Comparison of ENCODE assay signal across 13 mouse cellular contexts in genomic region chr2:169474418-169475112, GRCm38 (mm10).
DNase-seq lines count a peak whose midpoint lies in the region; ATAC-seq lines count a peak whose summit lies in the region.
"Had no signal": no experiment of that assay in that cellular context is flagged by ENCODE, and none has a peak within 500 bp of the region (broad histone marks: within the 10 kb centered on the region; RNA-seq: fewer than 3 reads in every experiment).

No protein-coding gene starts in this region.

- H3K4me3 ChIP-seq in hindbrain, embryonic 11.5 days (ENCODE audit: low read depth, low read length) = no peak overlapping the region
- no peak overlapping the region for H3K4me3 ChIP-seq in neural tube, embryonic 14.5 days (ENCODE audit: low read depth, low read length)
- H3K4me3 ChIP-seq: embryonic facial prominence, embryonic 12.5 days; intestine, embryonic 15.5 days; megakaryocyte, embryonic 14.5 days had no signal

- ATAC-seq in hindbrain, embryonic 11.5 days (ENCODE audit: low FRiP score) = no peak
- no peak; the same call in 1 of the 2 replicates for ATAC-seq in neural tube, embryonic 14.5 days (ENCODE audit: low read depth)
- ATAC-seq: intestine, embryonic 15.5 days had no signal

- H3K9me3 ChIP-seq in hindbrain, embryonic 11.5 days (ENCODE audit: control insufficient read depth, low read length) = no peaks in the 10 kb centered on the region
- no peaks in the 10 kb centered on the region for H3K9me3 ChIP-seq in neural tube, embryonic 14.5 days (ENCODE audit: control insufficient read depth, low read length)
- H3K9me3 ChIP-seq: intestine, embryonic 15.5 days had no signal

- H3K36me3 ChIP-seq in hindbrain, embryonic 11.5 days (ENCODE audit: control insufficient read depth, insufficient read depth, low read length) = no peaks in the 10 kb centered on the region
- H3K36me3 ChIP-seq in neural tube, embryonic 14.5 days (ENCODE audit: control insufficient read depth, insufficient read depth, low read length) = no peaks in the 10 kb centered on the region
- H3K36me3 ChIP-seq: embryonic facial prominence, embryonic 12.5 days; intestine, embryonic 15.5 days had no signal

- H3K4me2 ChIP-seq in hindbrain, embryonic 11.5 days (replicated peaks; ENCODE audit: low read depth, low read length) = no peak overlapping the region
- 0 out of 2 replicates have a peak overlapping the region, but pooled peaks have one; percentile 9 for H3K4me2 ChIP-seq in neural tube, embryonic 14.5 days (ENCODE audit: low read depth, low read length)
- H3K4me2 ChIP-seq: embryonic facial prominence, embryonic 12.5 days; intestine, embryonic 15.5 days had no signal

- intact Hi-C loops in left cerebral cortex, postnatal 4 days (cut with DNase I) = no loop called here
- intact Hi-C loops in left cerebral cortex, postnatal 36 days (cut with DNase I) = no loop called here

- H3K27me3 ChIP-seq in hindbrain, embryonic 11.5 days (ENCODE audit: control insufficient read depth, insufficient read depth, low read length) = no peaks in the 10 kb centered on the region
- no peaks in the 10 kb centered on the region for H3K27me3 ChIP-seq in neural tube, embryonic 14.5 days (ENCODE audit: control insufficient read depth, insufficient read depth, low read length)
- H3K27me3 ChIP-seq: embryonic facial prominence, embryonic 12.5 days; intestine, embryonic 15.5 days; megakaryocyte, embryonic 14.5 days had no signal

- H3K27ac ChIP-seq in hindbrain, embryonic 11.5 days (ENCODE audit: low read depth, low read length) = 0 out of 2 replicates have a peak overlapping the region, but pooled peaks have one; percentile 7
- H3K27ac ChIP-seq in neural tube, embryonic 14.5 days (ENCODE audit: low read depth, low read length) = peak overlapping the region; percentile 29; the same call in 1 of the 2 replicates
- H3K27ac ChIP-seq: embryonic facial prominence, embryonic 12.5 days; intestine, embryonic 15.5 days had no signal

- WGBS in hindbrain, embryonic 11.5 days = 41% methylated on average over 9 of the region's 9 CpGs
- 24% methylated on average over 9 of the region's 9 CpGs for WGBS in neural tube, embryonic 14.5 days

- DNase-seq in embryo, embryonic 10 days (ENCODE audit: low spot score) = peak; percentile 39
- DNase-seq in embryo, embryonic 9.5 days (ENCODE audit: extremely low spot score) = no peak
- peak; percentile 31 for DNase-seq in left cerebral cortex, postnatal 4 days
- no peak for DNase-seq in left cerebral cortex, postnatal 36 days (ENCODE audit: low spot score in 2 of 2)
- DNase-seq in hindbrain, embryonic 11.5 days (ENCODE audit: low spot score) = no peak
- DNase-seq in frontal cortex, postnatal 36 days (ENCODE audit: low spot score in 2 of 2) = no peak
- no peak for DNase-seq in ovary, adult 18-20 months (ENCODE audit: low spot score)
- DNase-seq: cerebellum, adult 9-10 months; thymus, postnatal 25 days had no signal

- no peak overlapping the region for H3K9ac ChIP-seq in hindbrain, embryonic 11.5 days (ENCODE audit: low read depth, low read length)
- H3K9ac ChIP-seq in neural tube, embryonic 14.5 days (replicated peaks; ENCODE audit: low read depth, low read length) = no peak overlapping the region
- H3K9ac ChIP-seq: embryonic facial prominence, embryonic 12.5 days; intestine, embryonic 15.5 days had no signal

- no peaks in the 10 kb centered on the region for H3K4me1 ChIP-seq in hindbrain, embryonic 11.5 days (replicated peaks; ENCODE audit: control insufficient read depth, insufficient read depth, low read length)
- H3K4me1 ChIP-seq in neural tube, embryonic 14.5 days (ENCODE audit: control insufficient read depth, insufficient read depth, low read length) = peaks cover 12% of the 10 kb centered on the region; the same call in 1 of the 2 replicates
- H3K4me1 ChIP-seq: embryonic facial prominence, embryonic 12.5 days; intestine, embryonic 15.5 days; megakaryocyte, embryonic 14.5 days had no signal

Comparison
In these comparisons a context has a peak if more than half of its experiments do, and no peak if none do; other contexts are left out.
1. DNase-seq: peak in embryo, embryonic 10 days (single experiment) and left cerebral cortex, postnatal 4 days (single experiment); none in embryo, embryonic 9.5 days (single experiment), left cerebral cortex, postnatal 36 days (0 of 2), hindbrain, embryonic 11.5 days (single experiment), frontal cortex, postnatal 36 days (0 of 2) and ovary, adult 18-20 months (single experiment).